ENCODE assay signal across 8 mouse cellular contexts in the genomic region with DNA sequence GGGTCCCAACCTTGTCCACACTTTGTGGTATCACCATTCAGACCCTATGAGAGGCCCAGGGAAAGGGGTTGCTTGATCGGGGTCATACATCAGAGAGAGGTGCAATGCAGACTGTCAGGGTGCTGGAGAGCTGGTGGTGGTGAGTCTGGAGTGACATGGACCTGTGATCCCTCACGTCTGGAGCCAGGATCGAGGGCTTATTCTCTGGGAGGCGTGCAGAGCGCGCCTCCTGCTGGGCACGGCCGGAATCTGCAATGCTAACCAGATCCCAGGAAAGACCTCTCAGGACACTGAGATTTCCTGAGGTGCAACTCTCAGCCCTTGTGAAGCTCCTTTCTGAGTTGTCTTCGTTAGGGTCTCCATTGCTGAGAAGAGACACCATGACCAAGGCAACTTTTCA. TPM values are rescaled to one million over a fixed set of nuclear protein-coding genes. Genes with fewer than 3 reads are reported as not detected.
DNase-seq lines count a peak whose midpoint lies in the region; ATAC-seq lines count a peak whose summit lies in the region.

No protein-coding gene starts in this region.

- H3K9me3 ChIP-seq in midbrain, embryonic 11.5 days (ENCODE audit: control insufficient read depth, low read length): no peaks in the 10 kb centered on the region
- no peaks in the 10 kb centered on the region for H3K9me3 ChIP-seq in midbrain, embryonic 13.5 days

- ATAC-seq in midbrain, embryonic 11.5 days (ENCODE audit: low FRiP score): peak; percentile 30; the same call in 1 of the 2 replicates
- no peak for ATAC-seq in midbrain, embryonic 13.5 days
- ATAC-seq in granulocyte monocyte progenitor cell, adult 5-6 weeks (replicated peaks; ENCODE audit: poor library complexity, severe bottlenecking): peak; percentile 57
- ATAC-seq in megakaryocyte-erythroid progenitor cell, adult 5-6 weeks (replicated peaks; ENCODE audit: low FRiP score, low TSS enrichment, poor library complexity, severe bottlenecking): peak; percentile 13; the same call in 1 of the 2 replicates
- ATAC-seq in monocyte, adult 5-6 weeks (replicated peaks; ENCODE audit: insufficient number of reproducible peaks, low FRiP score, low TSS enrichment, poor library complexity, severe bottlenecking): no peak

- WGBS in midbrain, embryonic 11.5 days: 3% methylated on average over 9 of the region's 9 CpGs
- WGBS in midbrain, embryonic 13.5 days: under 1% methylated on average over 9 of the region's 9 CpGs

- peak; percentile 98 for DNase-seq in midbrain, embryonic 11.5 days (ENCODE audit: low spot score, missing footprints)
- peak; percentile 91 for DNase-seq in NIH3T3 (ENCODE audit: low read depth)
- DNase-seq in cerebellum, adult 9-11 months: peak; percentile 52
- peak; percentile 67 to 70 for DNase-seq in layer of hippocampus, postnatal 10 days (ENCODE audit: low spot score in 2 of 2)

- no peak overlapping the region for H3K4me3 ChIP-seq in midbrain, embryonic 11.5 days (ENCODE audit: low read depth, low read length)
- no peak overlapping the region for H3K4me3 ChIP-seq in midbrain, embryonic 13.5 days (replicated peaks)

- H3K27me3 ChIP-seq in midbrain, embryonic 11.5 days (ENCODE audit: control insufficient read depth, insufficient read depth, low read length): peaks cover 11% of the 10 kb centered on the region; the same call in 1 of the 2 replicates
- peaks cover 38% of the 10 kb centered on the region for H3K27me3 ChIP-seq in midbrain, embryonic 13.5 days

- H3K36me3 ChIP-seq in midbrain, embryonic 11.5 days (ENCODE audit: control insufficient read depth, insufficient read depth, low read length): no peaks in the 10 kb centered on the region
- no peaks in the 10 kb centered on the region for H3K36me3 ChIP-seq in midbrain, embryonic 13.5 days

- no peak overlapping the region for H3K4me2 ChIP-seq in midbrain, embryonic 11.5 days
- no peak overlapping the region for H3K4me2 ChIP-seq in midbrain, embryonic 13.5 days (replicated peaks)

- no peak overlapping the region for H3K27ac ChIP-seq in midbrain, embryonic 11.5 days (ENCODE audit: low read depth, low read length)
- no peak overlapping the region for H3K27ac ChIP-seq in midbrain, embryonic 13.5 days

- H3K9ac ChIP-seq in midbrain, embryonic 11.5 days (ENCODE audit: low read length): no peak overlapping the region
- H3K9ac ChIP-seq in midbrain, embryonic 13.5 days (replicated peaks): no peak overlapping the region

- H3K4me1 ChIP-seq in midbrain, embryonic 11.5 days (ENCODE audit: control insufficient read depth, insufficient read depth, low read length): peaks cover 11% of the 10 kb centered on the region
- peaks cover 16% of the 10 kb centered on the region for H3K4me1 ChIP-seq in midbrain, embryonic 13.5 days (replicated peaks)

RNA-seq across cellular contexts. Expression of gene Tnfaip8l1, which starts 2.5 kb away (rescaled TPM):
- 5.8 and 7.7 TPM in 2 replicates for polyA plus RNA-seq in midbrain, embryonic 11.5 days (2014; fragmentation: Nextera tagmentation; extraction: Ambion mirVana)
- polyA plus RNA-seq in midbrain, embryonic 13.5 days (2015; fragmentation: Nextera tagmentation; extraction: Ambion mirVana): 8.2 and 8.7 TPM in 2 replicates
- total RNA-seq in granulocyte monocyte progenitor cell, adult 5-6 weeks (2014; fragmentation: Nextera tagmentation): 1.0 and 1.1 TPM in 2 replicates
- 2.0 and 2.7 TPM in 2 replicates for total RNA-seq in granulocyte monocyte progenitor cell, adult 5-6 weeks (2017)
- 1 to 10 TPM; 7.0 to 7.2 TPM for total RNA-seq in layer of hippocampus, postnatal 10 days (2021)
- 0.76 and 1.6 TPM in 2 replicates for total RNA-seq in megakaryocyte-erythroid progenitor cell, adult 5-6 weeks (2014; fragmentation: Nextera tagmentation)
- not detected in 2 replicates for total RNA-seq in megakaryocyte-erythroid progenitor cell, adult 5-6 weeks (2017)
- total RNA-seq in monocyte, adult 5-6 weeks (2017): 0.39 to 0.43 TPM in 2 of 3 replicates, not detected in the other

RNA-seq across cellular contexts. Expression of gene Sema6b, which starts 19.6 kb away (rescaled TPM):
- 1.9 TPM in 2 replicates for polyA plus RNA-seq in midbrain, embryonic 11.5 days (2014; fragmentation: Nextera tagmentation; extraction: Ambion mirVana)
- 7.6 and 10.4 TPM in 2 replicates for polyA plus RNA-seq in midbrain, embryonic 13.5 days (2015; fragmentation: Nextera tagmentation; extraction: Ambion mirVana)
- 4.3 and 5.1 TPM in 2 replicates for total RNA-seq in granulocyte monocyte progenitor cell, adult 5-6 weeks (2014; fragmentation: Nextera tagmentation)
- total RNA-seq in granulocyte monocyte progenitor cell, adult 5-6 weeks (2017): 6.0 and 7.7 TPM in 2 replicates
- total RNA-seq in layer of hippocampus, postnatal 10 days (2021): 100 to 1,000 TPM; 117 to 125 TPM
- total RNA-seq in megakaryocyte-erythroid progenitor cell, adult 5-6 weeks (2014; fragmentation: Nextera tagmentation): 0.24 TPM in 1 of 2 replicates, not detected in the other
- 0.42 TPM in 1 of 2 replicates, not detected in the other for total RNA-seq in megakaryocyte-erythroid progenitor cell, adult 5-6 weeks (2017)
- total RNA-seq in monocyte, adult 5-6 weeks (2017): 0.53 to 1.2 TPM (median 0.87 TPM) in 3 replicates

RNA-seq across cellular contexts. Expression of gene Mydgf, which starts 24.0 kb away (rescaled TPM):
- 52.3 and 57.7 TPM in 2 replicates for polyA plus RNA-seq in midbrain, embryonic 11.5 days (2014; fragmentation: Nextera tagmentation; extraction: Ambion mirVana)
- 64.6 and 68.4 TPM in 2 replicates for polyA plus RNA-seq in midbrain, embryonic 13.5 days (2015; fragmentation: Nextera tagmentation; extraction: Ambion mirVana)
- total RNA-seq in granulocyte monocyte progenitor cell, adult 5-6 weeks (2014; fragmentation: Nextera tagmentation): 62.2 and 62.6 TPM in 2 replicates
- total RNA-seq in granulocyte monocyte progenitor cell, adult 5-6 weeks (2017): 51.1 and 54.4 TPM in 2 replicates
- 10 to 100 TPM; 48.3 to 53.7 TPM for total RNA-seq in layer of hippocampus, postnatal 10 days (2021)
- 28.7 and 59.7 TPM in 2 replicates for total RNA-seq in megakaryocyte-erythroid progenitor cell, adult 5-6 weeks (2014; fragmentation: Nextera tagmentation)
- total RNA-seq in megakaryocyte-erythroid progenitor cell, adult 5-6 weeks (2017): 21.5 and 25.3 TPM in 2 replicates
- total RNA-seq in monocyte, adult 5-6 weeks (2017): 25.0 to 31.5 TPM (median 30.6 TPM) in 3 replicates

RNA-seq across cellular contexts. Expression of gene Lrg1, which starts 37.9 kb away (rescaled TPM):
- 0.15 TPM in 1 of 2 replicates, not detected in the other for polyA plus RNA-seq in midbrain, embryonic 11.5 days (2014; fragmentation: Nextera tagmentation; extraction: Ambion mirVana)
- 0.15 TPM in 1 of 2 replicates, not detected in the other for polyA plus RNA-seq in midbrain, embryonic 13.5 days (2015; fragmentation: Nextera tagmentation; extraction: Ambion mirVana)
- 0.45 and 0.96 TPM in 2 replicates for total RNA-seq in granulocyte monocyte progenitor cell, adult 5-6 weeks (2014; fragmentation: Nextera tagmentation)
- 0.69 and 2.6 TPM in 2 replicates for total RNA-seq in granulocyte monocyte progenitor cell, adult 5-6 weeks (2017)
- not detected for total RNA-seq in layer of hippocampus, postnatal 10 days (2021)
- total RNA-seq in megakaryocyte-erythroid progenitor cell, adult 5-6 weeks (2014; fragmentation: Nextera tagmentation): 1.8 TPM in 1 of 2 replicates, not detected in the other
- 2.1 TPM in 1 of 2 replicates, not detected in the other for total RNA-seq in megakaryocyte-erythroid progenitor cell, adult 5-6 weeks (2017)
- not detected in 3 replicates for total RNA-seq in monocyte, adult 5-6 weeks (2017)

RNA-seq across cellular contexts. Expression of gene Plin5, which starts 42.3 kb away (rescaled TPM):
- 0.07 TPM in 1 of 2 replicates, not detected in the other for polyA plus RNA-seq in midbrain, embryonic 11.5 days (2014; fragmentation: Nextera tagmentation; extraction: Ambion mirVana)
- polyA plus RNA-seq in midbrain, embryonic 13.5 days (2015; fragmentation: Nextera tagmentation; extraction: Ambion mirVana): 0.43 and 0.55 TPM in 2 replicates
- total RNA-seq in granulocyte monocyte progenitor cell, adult 5-6 weeks (2014; fragmentation: Nextera tagmentation): not detected in 2 replicates
- 0.09 TPM in 1 of 2 replicates, not detected in the other for total RNA-seq in granulocyte monocyte progenitor cell, adult 5-6 weeks (2017)
- total RNA-seq in layer of hippocampus, postnatal 10 days (2021): 1 to 10 TPM; 1.0 to 1.7 TPM
- total RNA-seq in megakaryocyte-erythroid progenitor cell, adult 5-6 weeks (2014; fragmentation: Nextera tagmentation): not detected in 2 replicates
- 0.23 TPM in 1 of 2 replicates, not detected in the other for total RNA-seq in megakaryocyte-erythroid progenitor cell, adult 5-6 weeks (2017)
- not detected in 3 replicates for total RNA-seq in monocyte, adult 5-6 weeks (2017)

Comparison
In these comparisons a context has a peak if more than half of its experiments do, and no peak if none do; other contexts are left out.
1. ATAC-seq: peak in midbrain, embryonic 11.5 days (single experiment), granulocyte monocyte progenitor cell, adult 5-6 weeks (single experiment) and megakaryocyte-erythroid progenitor cell, adult 5-6 weeks (single experiment); none in midbrain, embryonic 13.5 days (single experiment) and monocyte, adult 5-6 weeks (single experiment).
2. RNA of gene Sema6b, which starts 19.6 kb away (total RNA-seq): 117 to 125 TPM in layer of hippocampus, postnatal 10 days; 4.3 to 7.7 TPM in granulocyte monocyte progenitor cell, adult 5-6 weeks, 0.53 to 1.2 TPM in monocyte, adult 5-6 weeks and 0.24 to 0.42 TPM in megakaryocyte-erythroid progenitor cell, adult 5-6 weeks; every median in the first group is over 10 times any median in the second.
3. Peak in every context shown above with its lines, with median percentiles within 50 percentile points of each other: DNase-seq.